Mouse (Mus musculus) liver, adult 2 months (tissue): ENCODE data around the gene Cdc42ep2. TPM values are rescaled to one million over a fixed set of nuclear protein-coding genes. Genes with fewer than 3 reads are reported as not detected.

Experiments used
- DNase-seq: peaks from one replicate; pipeline ENCODE4 v3.0.0-alpha.2; 2011; ENCODE audit warnings: low read depth, low spot score; ENCODE audit errors: extremely low read depth
- H3K27ac ChIP-seq: fragments of 200-500 bp; replicated peaks from 2 replicates; pipeline ENCODE4 v1.5.1; 2012; ENCODE audit warnings: low read depth, mild to moderate bottlenecking, control low read depth, inconsistent platforms, low read length; ENCODE audit not compliant: insufficient read depth
- H3K27me3 ChIP-seq: fragments of 200-500 bp; 2 replicates; pipeline ENCODE4 v1.6.1; 2012; ENCODE audit warnings: mild to moderate bottlenecking, moderate library complexity, low read length, inconsistent platforms; ENCODE audit not compliant: control insufficient read depth, insufficient read depth
- H3K36me3 ChIP-seq: fragments of 200-500 bp; 2 replicates; pipeline ENCODE4 v1.6.1; 2012; ENCODE audit warnings: low read length, inconsistent platforms; ENCODE audit not compliant: control insufficient read depth, insufficient read depth
- H3K4me1 ChIP-seq: fragments of 200-500 bp; 2 replicates; pipeline ENCODE4 v1.6.1; 2011; ENCODE audit warnings: low read length; ENCODE audit not compliant: control insufficient read depth, insufficient read depth
- H3K4me3 ChIP-seq: fragments of 200-500 bp; 2 replicates; pipeline ENCODE4 v1.5.1; 2011; ENCODE audit warnings: low read depth, mild to moderate bottlenecking, control low read depth, low read length, moderate library complexity; ENCODE audit not compliant: insufficient read depth
- H3K79me2 ChIP-seq: fragments of 200-500 bp; 2 replicates; pipeline ENCODE4 v1.6.1; 2012; ENCODE audit warnings: inconsistent platforms, mild to moderate bottlenecking, low read length, moderate library complexity; ENCODE audit not compliant: control insufficient read depth, insufficient read depth
- H3K9ac ChIP-seq: fragments of 200-500 bp; 2 replicates; pipeline ENCODE4 v1.6.1; 2012; ENCODE audit warnings: low read depth, mild to moderate bottlenecking, control low read depth, inconsistent platforms, low read length
- CTCF ChIP-seq: fragments of 200-500 bp; IDR thresholded peaks from 2 replicates; pipeline ENCODE4 v1.5.1; 2011; ENCODE audit warnings: low read depth, low read length, control low read depth
- POLR2A ChIP-seq: fragments of 200-500 bp; IDR thresholded peaks from 2 replicates; pipeline ENCODE4 v1.6.1; 2011; ENCODE audit warnings: low read length, control low read depth; ENCODE audit not compliant: insufficient read depth; ENCODE audit errors: extremely low read depth
- WGBS: fragments of 180-500 bp; shearing (Covaris S2); methylation state at CpG from one replicate; pipeline ENCODE4 v1.1.7; 2018; 5-methylcytosine and 5-hydroxymethylcytosine counted together
- polyA plus RNA-seq: library from polyadenylated mRNA; depleted of rRNA; stranded (reverse); fragments of >200 nt; gene quantifications from 2 replicates; pipeline ENCODE4 v1.2.3, GENCODE M21; 2012
- total RNA-seq: library from RNA; depleted of rRNA; stranded (reverse); fragments of >200 nt; gene quantifications from 2 replicates; pipeline ENCODE4 v1.2.3, GENCODE M21; 2014

Cdc42ep2 gene
- total and polyA plus RNA-seq, 2 experiments: 1.7 to 2.4 TPM

DNA sequence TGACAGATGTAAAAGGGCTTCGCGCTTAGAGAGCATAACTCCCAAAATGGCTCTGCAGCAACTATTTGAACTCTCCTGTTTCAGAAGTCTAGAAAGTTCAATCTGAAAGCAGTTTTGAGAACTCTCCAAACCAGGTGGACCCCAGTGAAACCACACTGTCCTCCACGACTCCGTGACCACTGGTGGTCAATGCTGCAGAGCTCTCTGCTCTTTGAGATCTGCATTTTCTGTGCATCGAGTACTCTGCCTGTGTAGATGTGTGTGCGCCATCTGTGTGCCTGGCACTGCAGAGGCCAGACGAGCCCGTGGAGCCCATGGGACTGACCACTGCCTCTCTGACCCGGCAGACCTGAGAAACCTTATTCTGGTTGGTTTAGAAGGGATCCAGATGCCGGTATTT lies 30.3 kb upstream of the Cdc42ep2 start:
- TF ChIP-seq CTCF (no peak), POLR2A (no peak)
- Histone ChIP-seq H3K79me2 (no peaks in the 10 kb centered on the region), H3K9ac (no peak overlapping the region), H3K27me3 (no peaks in the 10 kb centered on the region), H3K27ac (peak overlapping the region; percentile 22; the same call in 1 of the 2 replicates), H3K4me3 (no peak overlapping the region), H3K36me3 (peaks cover 3% of the 10 kb centered on the region; the same call in 1 of the 2 replicates), H3K4me1 (peaks cover 15% of the 10 kb centered on the region)
- WGBS: 88% methylated on average over 10 of the region's 10 CpGs
- no peak for DNase-seq

DNA sequence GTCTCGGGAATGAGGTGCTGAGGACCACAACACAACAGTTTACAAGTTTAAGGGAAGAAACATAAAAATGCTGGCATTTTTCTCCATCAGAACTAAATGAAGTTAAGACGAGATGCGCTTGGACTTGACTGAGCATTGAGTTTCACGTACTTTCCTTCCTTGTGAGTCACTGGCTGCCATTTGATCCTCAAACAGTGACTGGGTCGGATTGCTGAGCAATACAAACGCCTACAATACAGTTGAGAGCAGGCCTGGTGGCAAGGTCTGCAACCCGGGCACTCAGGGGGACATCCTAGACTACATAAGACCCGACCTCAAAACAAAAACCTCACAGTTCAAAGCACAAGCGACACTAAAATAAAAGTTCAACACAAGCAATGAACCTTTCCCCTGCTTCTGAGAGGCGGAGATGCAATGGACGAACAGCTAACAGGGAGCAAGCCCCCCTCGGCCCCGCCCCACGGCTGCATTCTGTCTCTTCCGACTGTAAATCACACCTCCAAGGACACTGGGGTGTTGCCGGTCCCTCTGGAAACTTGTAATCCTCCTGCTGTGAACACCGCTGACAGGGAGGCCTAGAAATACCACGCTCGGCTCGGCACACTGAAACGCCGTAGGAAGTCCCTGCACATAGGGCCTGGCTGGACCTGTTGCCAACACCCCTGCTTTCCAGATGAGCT lies 29.6 kb upstream of the Cdc42ep2 start:
- Histone ChIP-seq H3K36me3 (peaks cover 3% of the 10 kb centered on the region; the same call in 1 of the 2 replicates), H3K4me1 (peaks cover 15% of the 10 kb centered on the region), H3K79me2 (no peaks in the 10 kb centered on the region), H3K4me3 (no peak overlapping the region), H3K27me3 (no peaks in the 10 kb centered on the region), H3K27ac (no peak overlapping the region), H3K9ac (no peak overlapping the region)
- no peak for TF ChIP-seq POLR2A
- no peak for TF ChIP-seq CTCF
- 93% methylated on average over 22 of the region's 22 CpGs for WGBS
- no peak for DNase-seq

DNA sequence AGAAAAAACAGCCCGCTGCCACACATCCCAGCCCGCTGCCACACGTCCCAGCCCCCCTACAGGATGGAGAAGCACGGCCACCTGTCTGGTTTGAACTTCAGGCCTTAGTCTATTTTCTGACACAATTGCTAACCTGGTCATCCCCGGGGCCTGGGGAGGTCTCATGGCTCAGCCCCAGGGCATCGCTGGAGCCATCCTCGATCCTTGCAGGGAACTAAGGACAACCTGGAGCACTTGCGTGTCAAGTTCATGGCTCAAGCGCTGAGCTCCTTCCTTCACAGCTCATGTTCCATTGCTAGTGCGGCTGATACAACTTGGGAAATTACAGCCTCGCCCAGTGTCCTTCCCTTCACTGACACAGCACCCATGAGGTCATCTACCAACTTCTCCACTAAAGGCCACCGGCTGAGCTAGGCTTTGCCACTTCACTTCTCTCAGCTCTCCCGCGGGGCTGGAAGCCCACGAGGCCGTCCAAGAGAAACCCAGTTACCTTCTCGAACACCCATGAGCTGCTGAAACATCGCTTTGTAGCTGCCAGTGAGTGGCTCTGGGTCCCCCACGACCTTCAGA lies 28.7 kb upstream of the Cdc42ep2 start:
- no peaks in the 10 kb centered on the region for H3K79me2 ChIP-seq
- H3K9ac ChIP-seq: no peak overlapping the region
- DNase-seq: no peak
- no peak overlapping the region for H3K27ac ChIP-seq
- H3K4me3 ChIP-seq: no peak overlapping the region
- peaks cover 3% of the 10 kb centered on the region; the same call in 1 of the 2 replicates for H3K36me3 ChIP-seq
- 89% methylated on average over 19 of the region's 19 CpGs for WGBS
- TF ChIP-seq CTCF (no peak), POLR2A (no peak)
- no peaks in the 10 kb centered on the region for H3K27me3 ChIP-seq
- peaks cover 15% of the 10 kb centered on the region for H3K4me1 ChIP-seq

DNA sequence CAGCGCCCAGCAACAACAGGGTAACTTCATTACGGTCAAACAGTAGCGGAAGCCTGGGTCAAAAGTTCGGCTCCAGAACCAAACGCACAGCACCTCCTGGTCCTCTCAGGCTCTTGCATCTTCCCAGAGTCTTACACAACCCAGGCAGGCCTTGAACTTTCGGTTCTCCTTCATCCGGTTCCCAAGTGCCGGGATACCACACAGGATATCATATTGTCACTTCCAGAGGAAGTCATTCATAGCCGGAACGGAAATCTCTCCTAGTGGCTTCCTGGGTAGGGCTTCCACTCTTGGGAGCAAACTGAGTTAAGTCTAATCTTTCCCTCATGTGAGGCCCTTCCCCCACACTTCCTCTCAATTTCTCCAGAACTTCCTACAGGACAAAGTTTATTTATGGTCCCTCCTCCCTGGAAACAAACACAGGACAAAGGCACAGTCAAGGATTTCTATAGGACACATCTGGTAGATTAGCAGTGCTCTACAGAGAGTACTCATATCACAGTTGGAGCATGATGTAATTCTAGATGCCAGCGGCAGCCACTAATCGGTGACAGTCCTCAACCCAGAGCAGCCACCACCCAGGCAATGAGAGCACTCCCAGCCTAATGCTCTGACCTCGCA lies 27.6 kb upstream of the Cdc42ep2 start:
- 73% methylated on average over 13 of the region's 13 CpGs for WGBS
- H3K27ac ChIP-seq: peak overlapping the region; percentile 75
- no peak overlapping the region for H3K4me3 ChIP-seq
- TF ChIP-seq CTCF: no peak
- no peak for TF ChIP-seq POLR2A
- DNase-seq: peak; percentile 58
- H3K36me3 ChIP-seq: peaks cover 3% of the 10 kb centered on the region; the same call in 1 of the 2 replicates
- no peaks in the 10 kb centered on the region for H3K27me3 ChIP-seq
- no peaks in the 10 kb centered on the region for H3K79me2 ChIP-seq
- H3K9ac ChIP-seq: no peak overlapping the region
- peaks cover 12% of the 10 kb centered on the region for H3K4me1 ChIP-seq

DNA sequence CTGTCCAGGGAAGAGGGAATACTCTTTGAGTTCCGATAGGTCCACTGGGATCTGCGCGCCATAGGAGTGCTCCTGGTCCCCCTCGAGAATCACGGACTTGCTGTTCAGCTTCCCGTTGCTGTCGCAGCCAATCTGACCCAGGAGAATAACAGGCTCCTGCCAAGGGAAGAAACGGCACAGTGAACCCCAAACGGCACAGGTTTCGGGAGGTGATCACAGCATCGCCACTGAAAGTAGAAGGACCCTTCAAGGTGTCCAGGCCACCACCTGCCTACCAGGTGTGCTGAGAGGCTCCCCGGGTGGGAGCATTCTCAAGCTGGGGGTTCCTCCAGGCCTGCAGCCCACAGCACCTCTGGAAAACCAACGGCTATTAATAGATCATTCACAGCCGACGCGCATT lies 27.0 kb upstream of the Cdc42ep2 start:
- TF ChIP-seq CTCF (no peak), POLR2A (no peak)
- H3K4me3 ChIP-seq: peak overlapping the region; percentile 26; the same call in 1 of the 2 replicates
- peak overlapping the region; percentile 31; the same call in 1 of the 2 replicates for H3K9ac ChIP-seq
- no peaks in the 10 kb centered on the region for H3K79me2 ChIP-seq
- H3K4me1 ChIP-seq: peaks cover 8% of the 10 kb centered on the region
- peaks cover 3% of the 10 kb centered on the region; the same call in 1 of the 2 replicates for H3K36me3 ChIP-seq
- H3K27me3 ChIP-seq: no peaks in the 10 kb centered on the region
- WGBS: 78% methylated on average over 16 of the region's 16 CpGs
- H3K27ac ChIP-seq: peak overlapping the region; percentile 75
- DNase-seq: no peak
